Mouse (Mus musculus) monocyte, adult 5-6 weeks (primary cell): Measurements from ENCODE around the gene Katnbl1. TPM values are rescaled to one million over a fixed set of nuclear protein-coding genes. Genes with fewer than 3 reads are reported as not detected.
A peak's percentile ranks its signal among the peaks of the same experiment; 100 is the strongest.

Experiments used
- ATAC-seq: fragments of 153-309, 156-312 bp; replicated peaks from 2 replicates; pipeline ENCODE4 v1.8.0; 2017; ENCODE audit warnings: mild to moderate bottlenecking; ENCODE audit not compliant: low TSS enrichment, insufficient number of reproducible peaks, severe bottlenecking, poor library complexity, low FRiP score
- total RNA-seq: library from RNA; stranded (forward); fragments of 200-1000, 200-491, 200-594 nt; gene quantifications from 3 replicates; pipeline ENCODE4 v1.2.3, GENCODE M21; 2017

The Katnbl1 gene
- 11.0 to 20.2 TPM (median 14.8 TPM) in 3 replicates for total RNA-seq

DNA sequence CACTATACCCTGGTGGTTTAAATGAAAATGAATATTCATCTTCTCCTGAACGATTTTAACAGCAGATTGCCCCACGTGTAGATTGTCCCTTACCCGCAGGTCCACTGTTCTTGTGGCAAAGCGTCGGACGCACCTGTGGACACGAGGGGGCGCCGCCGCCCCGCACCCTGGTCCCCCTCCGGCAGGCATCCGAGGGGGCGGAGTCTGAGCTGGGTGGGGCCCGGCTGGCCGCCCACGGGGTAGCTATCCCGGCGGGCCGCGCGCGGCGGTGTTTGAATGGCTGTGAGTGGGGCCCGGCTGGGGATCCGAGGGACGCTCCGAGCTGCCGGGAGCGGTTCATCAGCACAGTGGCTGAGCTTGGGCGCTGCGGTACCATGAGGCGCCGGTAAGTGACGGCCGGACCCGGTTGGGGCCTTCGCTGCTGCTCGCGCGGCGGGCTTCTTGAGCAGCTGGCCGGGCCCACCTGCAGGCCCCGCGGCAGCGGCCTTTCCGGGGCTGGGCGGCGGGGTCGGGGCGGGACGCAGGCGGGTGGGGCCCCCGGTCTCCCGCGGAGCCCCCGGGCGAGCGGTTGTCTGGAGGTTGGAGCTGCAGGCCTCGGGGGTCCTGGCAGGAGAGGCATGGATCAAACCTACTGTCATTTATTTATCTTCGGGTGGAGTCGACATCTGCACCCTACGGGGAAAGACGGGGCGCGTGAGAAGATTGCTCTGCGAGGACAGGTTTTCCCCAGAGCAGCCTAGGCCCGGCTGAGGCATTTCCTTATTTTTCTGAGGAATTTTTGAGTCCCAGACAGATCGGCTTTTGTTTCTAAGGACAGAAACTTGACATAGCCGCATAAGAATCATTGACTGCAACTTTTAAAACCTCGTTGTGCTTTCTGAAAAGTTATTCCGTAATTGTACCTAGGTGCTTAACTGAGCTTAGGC, at the start of gene Katnbl1:
TSS of gene Katnbl1 (plus strand) at position 239 of the 926 bp plus-strand sequence.
- ATAC-seq, result peak; percentile 94

DNA sequence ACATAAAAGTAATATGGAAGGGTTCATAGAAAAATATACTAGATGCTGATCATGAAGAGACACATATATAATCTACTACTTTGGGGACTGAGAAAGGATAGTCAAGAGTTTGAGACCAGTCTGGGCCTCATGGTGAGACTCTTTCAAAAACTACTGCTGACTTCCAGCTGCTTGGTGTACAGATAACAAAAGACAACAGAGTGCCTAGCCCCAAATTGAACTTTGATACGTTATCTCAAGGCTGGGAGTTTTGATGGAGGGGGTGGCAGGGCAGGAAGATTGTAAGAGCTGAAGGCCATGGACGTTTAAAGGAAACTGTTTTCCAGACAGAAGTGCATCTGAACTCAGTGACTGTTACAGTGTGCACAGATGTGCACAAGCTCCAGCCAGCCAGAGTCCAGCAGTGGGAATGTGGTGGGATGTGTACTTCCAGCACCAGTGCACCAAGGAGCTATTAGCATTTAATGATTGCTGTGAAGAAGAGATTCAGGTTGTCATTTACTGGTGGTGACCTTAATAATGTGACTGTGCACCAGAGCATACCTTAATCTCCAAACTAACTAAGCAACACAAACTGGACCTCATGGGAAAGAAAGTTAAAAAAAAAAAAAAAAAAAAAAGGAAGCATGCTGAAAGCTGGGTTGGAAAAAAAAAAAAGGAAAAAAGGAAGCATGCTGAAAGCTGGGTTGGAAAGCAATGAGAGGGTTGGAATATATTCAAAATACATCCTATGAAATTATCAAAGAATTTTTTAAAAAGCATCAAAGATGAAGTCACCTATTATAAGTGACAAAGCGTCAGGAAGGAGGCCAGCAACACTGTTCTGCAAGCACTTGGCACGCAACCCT, 46.7 kb upstream of the Katnbl1 start:
- no peak for ATAC-seq

DNA sequence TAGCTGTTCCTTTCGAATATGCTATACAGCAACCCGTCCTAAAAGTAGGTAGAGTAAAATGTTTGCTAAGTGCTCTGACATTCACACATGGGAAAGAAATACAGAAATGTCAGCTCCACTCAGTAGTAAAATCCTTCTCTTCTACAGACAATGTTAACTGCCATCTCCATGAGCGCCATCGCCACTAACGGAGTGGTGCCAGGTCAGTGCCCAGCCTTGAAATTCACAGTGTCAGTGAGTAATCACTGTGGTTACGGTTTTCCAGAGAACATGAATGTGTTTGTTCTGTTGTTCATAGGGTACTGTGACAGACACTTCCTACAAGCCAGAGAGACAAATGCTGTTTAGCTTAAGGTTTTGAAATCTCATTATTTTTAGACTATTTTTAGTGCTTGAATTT, 41.8 kb upstream of the Katnbl1 start:
- ATAC-seq, result no peak

DNA sequence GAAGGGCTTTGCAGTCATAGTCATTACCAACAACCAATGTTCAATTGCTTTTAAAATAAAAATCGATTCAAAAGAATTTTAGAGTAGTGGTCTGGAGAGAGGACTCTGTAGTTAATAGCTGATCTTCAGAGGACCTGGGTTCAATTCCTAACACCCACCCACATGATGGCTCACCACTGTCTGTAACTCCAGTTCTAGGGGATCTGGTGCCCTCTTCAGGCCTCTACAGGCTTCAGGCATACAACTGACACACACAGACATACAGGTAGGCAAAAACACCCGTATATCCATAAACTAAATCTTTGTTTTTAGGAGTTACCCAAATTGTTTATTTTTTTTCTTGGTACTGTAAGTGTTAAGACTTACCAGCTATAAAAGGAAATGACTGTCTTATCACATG, 39.3 kb upstream of the Katnbl1 start:
- no peak for ATAC-seq

DNA sequence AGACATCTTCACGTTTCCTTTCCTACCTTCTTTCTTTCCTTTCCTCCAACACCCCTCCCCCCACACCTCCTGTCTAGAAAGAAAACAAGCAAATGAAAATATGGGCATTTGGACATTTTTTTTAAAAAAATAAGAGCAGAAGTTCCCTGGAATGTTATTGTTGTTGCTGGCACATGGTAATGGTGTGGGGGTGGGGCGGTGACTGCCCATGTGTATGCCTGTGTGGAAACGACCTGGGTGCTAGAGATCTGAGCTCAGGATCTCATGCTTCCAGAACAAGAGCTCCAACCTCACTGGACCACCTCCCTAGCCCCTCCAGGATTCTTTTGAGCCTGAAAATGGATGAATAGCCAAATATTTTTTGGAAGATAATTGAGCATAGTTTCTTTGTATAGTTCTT, 37.9 kb upstream of the Katnbl1 start:
- ATAC-seq, result no peak

DNA sequence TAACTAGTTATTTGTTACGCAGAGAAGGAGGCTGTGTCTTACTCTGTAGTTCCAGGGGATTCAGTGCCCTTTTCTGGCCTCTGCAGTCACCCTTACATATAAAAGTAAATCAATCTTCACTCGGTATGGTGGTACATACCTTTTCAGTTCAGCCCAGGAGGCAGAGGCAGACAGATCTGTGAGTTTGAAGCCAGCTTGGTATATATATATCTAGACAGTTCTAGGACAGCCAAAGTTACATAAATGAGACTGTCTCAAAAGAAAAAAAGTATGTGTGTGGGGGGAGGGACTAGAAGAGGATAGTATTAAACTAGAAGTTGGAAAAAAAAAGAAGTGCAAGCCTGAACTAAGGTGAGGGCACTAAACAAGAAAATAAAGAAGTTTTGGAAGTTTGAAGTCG, 30.8 kb upstream of the Katnbl1 start:
- ATAC-seq, result no peak

DNA sequence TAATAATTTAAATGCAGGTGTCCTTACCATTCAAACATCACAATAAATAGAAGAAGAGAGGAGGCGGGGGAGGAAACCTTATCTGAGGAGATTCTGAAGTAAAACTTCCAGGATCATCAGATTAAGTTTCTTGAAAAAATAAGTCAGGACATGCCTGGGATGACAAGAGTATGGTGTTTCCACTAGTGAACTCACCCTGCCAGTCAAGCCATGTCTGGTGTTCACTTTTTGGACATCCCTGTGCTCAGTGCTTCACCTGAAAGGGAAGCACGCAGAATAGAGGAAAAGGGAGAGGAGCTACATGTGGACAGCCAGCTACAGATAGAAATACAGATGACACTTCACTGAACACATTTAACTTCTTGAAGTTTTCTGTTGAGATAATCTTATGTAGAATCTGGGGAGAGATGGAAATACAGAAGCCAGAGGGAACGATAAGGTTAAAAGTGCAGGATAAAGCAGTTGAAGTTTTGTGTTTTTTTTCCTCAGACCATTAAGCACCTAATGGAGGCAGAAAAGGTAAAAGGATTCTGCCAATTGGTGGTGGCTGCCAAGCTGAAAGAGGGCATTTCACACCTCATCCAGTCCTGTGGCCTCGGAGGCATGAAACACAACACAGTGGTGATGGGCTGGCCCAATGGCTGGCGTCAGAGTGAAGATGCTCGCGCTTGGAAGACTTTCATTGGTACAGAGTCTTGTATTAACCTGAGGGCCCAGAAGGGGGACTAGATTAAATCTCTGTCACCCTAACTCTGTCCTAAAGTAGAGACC, 25.1 kb upstream of the Katnbl1 start:
- ATAC-seq, result no peak

DNA sequence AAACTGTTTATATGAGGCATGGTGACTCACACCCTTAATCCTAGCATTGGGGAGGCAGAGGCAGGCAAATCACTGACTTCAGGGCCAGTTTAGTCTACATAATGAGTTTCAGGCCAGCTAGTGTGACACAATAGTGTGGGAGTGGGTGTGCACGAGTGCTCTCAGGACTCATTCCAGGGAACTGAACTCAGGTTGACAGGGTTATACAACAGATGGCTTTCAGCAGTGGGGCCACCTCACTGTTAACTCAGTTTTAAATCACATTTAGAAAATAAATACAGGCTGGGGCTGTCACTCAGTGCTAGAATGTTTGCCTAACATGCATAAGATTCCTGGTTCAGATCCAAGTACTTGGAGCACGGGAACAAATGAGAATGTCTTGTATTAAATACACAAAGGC, 19.4 kb upstream of the Katnbl1 start:
- ATAC-seq, result no peak

DNA sequence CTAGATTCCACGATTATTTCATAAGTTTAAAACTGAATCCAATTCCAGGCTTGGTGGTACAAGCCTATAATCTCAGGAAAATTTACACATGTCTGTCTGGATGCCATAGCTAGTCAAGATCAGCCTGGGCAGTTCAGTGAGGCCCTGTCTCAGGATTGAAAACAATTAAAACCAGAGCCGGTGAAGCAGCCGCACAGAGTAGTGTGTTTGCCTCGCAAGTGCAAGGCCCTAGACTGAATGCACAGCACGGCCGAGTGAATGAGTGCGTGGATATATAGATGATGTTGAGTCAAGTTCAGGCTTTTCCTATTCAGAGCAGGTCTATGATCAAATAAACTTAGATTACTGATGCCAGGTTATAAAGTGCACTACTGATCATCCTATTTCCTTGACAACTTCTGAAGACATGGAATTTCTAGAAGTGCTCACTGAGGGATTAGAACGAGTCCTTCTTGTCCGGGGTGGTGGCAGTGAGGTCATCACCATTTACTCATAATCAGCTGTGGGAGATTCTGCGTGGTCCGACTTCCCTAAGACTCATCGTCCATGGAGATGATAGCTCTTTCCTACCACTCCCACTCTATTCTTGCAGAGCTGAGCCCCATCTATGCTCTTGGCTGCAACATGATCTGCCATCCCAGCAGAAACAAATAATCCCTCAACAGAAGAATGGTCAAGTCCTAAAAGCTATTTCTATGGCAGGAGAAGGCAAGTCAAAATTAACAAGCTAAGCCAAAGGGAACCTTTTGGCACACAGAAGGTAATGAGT, 18.8 kb upstream of the Katnbl1 start:
- ATAC-seq, result no peak

DNA sequence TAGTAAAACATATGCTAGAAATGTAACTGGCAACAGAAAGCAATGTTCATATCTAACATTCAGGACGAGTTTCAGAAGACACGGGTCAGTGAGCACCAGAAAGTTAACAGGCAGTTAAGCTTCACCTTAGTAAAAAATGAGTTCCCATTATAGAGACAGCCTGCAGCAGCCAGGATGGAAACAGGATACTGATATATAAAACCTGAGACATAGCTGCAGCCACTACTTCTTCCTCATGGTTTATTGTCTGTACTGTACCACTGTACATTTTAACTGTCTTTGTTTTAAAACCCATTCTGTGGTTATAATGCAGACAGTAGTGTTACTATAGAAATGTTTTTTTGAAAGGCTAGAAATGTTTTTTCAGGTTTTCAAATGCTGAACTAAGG, 18.2 kb upstream of the Katnbl1 start:
- no peak for ATAC-seq

DNA sequence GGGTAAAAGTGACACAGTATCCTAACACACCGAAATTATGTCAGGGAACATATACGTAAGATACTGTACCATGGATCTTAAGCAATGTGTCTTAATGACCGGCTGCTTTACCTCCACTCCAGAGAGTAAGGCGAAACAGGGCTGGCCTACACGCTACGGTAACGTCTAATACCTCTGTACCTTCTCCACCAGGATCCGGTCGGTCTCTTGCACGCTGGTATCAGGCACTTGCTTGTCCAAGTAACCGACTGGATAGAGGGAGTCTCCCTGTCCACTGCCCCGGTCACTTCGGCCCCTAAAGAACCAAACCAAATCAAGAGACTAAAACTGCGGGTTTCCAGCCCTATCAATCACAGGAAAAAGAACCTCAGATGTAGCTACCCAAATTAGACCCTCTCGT, 11.8 kb upstream of the Katnbl1 start:
- ATAC-seq, result peak; percentile 18; the same call in 1 of the 2 replicates

DNA sequence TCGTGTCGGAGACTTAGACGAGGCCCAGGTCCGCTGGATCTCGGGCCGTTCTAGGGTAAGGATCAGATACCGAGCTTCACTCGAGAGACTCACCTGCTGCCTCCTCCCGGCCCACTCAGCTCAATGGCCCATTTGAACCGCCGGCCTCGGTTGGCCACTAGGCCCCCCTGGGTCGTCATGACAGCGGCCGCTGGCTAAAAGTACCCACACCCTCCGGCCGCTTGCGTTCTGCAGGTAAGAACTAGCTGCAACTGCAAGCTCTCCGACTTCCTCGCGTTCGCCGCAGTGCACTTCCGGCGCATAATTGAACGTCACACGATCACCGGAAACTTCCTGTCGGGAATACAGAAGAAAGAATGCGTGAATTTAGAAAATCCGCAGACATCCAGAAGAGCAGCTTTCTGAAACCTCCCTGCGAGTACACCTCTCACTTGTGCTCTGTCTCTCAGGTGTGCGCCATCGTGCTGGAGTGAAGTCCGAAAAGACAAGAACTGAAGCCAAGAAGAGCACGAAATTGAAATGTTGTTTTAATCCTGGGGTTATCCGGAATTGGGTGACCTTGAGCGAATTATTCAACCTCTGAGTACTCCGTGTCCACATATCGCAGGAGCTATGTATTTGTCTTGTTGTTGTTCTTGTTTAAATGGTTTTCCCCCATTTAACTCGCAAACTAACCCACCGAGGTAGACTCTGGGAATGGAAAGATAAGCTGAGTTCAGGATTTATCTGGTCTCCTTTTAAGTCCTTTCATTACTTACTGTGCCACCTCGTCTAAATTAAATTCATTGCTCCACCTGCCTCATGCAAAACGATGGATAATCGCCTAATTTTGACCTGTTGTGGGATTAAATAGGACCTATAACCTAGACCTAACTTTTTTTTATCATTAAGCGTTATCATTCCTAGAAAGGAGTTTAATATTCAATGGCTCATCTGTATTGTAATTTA, 11.0 kb upstream of the Katnbl1 start, which contains the start of gene Emc4:
TSS of gene Emc4 (minus strand) at position 302 of the 948 bp plus-strand sequence.
- ATAC-seq, result peak; percentile 78

DNA sequence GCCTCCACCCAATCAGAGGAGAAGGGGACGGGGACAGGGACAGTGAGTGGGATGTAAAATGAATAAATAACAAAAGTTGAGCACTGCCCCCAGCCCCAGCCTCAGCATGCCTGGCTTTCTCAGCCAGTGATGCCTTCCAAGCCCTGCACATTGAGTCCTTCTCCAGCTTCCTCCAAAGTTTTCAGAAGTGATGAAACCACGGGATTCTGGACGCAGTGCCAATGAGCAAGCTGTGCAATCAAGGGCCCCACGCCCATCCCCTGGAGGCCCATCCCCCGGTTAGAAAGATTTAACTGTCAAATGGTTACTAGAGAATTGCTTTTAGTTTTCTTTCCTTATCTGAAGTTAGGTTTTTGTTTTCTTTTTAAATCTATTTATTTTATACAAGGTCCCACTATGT, 9.1 kb upstream of the Katnbl1 start:
- ATAC-seq, result no peak

DNA sequence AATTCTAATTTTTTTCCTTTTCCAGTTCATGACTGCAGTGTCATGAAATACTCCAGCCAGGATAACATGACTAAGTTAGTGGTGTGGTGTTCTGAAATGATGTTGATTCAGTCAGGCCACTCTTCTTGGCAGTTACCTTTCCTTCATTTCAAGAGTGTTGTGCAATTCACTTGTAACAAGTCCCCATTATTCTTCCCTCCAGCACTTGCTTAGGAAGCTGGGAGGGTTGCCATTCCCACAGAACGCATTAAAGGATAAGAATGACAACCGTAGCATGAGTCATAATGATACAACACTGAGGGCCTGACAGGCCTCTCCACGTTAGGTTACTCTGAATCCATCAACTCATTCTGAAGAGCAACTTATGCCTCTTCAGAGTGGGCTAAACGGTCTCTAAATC, 5.9 kb upstream of the Katnbl1 start:
- ATAC-seq, result no peak

DNA sequence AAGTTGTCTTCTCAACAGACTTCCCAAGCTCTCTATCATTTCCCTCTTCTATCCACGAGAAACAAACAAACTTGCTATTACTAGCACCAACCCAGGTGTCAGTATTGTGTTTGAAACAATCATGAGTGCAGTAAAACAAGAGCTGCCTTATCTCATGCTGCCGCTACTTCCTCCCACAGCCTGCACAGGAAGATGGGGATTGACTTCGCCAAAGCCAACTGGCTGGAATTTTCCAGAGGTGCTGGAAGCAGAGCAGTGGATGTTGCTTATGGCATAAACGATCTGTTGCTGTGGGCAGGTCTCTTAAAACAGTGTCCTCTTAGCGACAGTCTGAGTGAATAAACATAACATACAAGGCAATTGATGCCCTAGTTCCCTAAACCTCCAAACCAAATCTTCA, 4.4 kb upstream of the Katnbl1 start:
- ATAC-seq, result no peak

DNA sequence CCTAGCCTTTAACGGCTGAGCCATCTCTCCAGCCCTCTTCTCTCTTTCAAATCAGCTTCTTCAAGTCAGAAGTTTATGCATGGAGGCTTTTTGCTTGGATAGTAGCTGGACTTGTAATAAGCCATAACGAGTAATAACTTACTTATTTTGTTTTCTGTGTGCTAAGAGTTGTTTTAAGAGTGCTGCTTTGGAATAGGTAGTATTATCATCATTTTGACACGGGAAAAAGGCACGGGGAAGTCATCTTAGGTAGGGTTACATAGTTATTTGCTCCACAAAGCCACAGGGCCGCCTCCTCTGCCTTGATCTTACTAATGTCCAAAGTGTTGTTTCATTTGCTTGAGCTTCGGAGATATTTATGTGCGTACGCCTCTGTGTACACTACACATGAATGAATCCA, 1.1 kb downstream of the Katnbl1 start:
- no peak for ATAC-seq

DNA sequence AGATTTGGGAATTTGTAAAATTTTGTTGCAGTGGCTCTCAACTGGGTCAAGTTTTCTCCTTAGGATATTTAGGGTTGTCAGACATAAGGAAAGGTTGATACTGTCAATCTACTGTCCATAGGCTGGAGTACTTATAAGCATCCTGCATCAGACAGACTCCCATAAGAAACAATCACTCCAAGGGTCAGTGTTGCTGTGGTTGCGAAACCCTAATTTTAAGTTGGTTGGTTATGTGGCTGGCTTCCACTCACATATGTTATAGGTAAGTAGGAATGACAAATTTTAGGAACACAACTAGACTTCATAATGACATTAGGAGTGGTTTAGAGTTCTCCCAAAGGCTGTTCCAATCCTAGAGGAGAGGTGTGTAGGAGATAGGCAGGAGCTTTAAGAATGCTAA, 2.2 kb downstream of the Katnbl1 start:
- ATAC-seq, result no peak
